Mouse (Mus musculus) cerebellum, postnatal 10 days (tissue): ENCODE results near the gene Mybbp1a.
"Not testable (repeated sequence)": the region's sequence is repeated elsewhere in the genome, so short reads cannot be mapped to it uniquely, and the experiment has no call there.

Experiments used
- DNase-seq, 2 experiments: peaks; one replicate each; pipeline ENCODE4 v3.0.0; 2021; ENCODE audit warnings: mixed read lengths in 2 of 2

The Mybbp1a gene

GRCm38 (mm10) chr11:72413601-72414190, 27.5 kb upstream of the Mybbp1a start:
- no peak for DNase-seq

GRCm38 (mm10) chr11:72415155-72415554, 26.0 kb upstream of the Mybbp1a start:
- no peak for DNase-seq

GRCm38 (mm10) chr11:72416666-72417065, 24.5 kb upstream of the Mybbp1a start:
- no peak for DNase-seq

- DNase-seq: no peak
Measured at GRCm38 (mm10) chr11:72417376-72417775, 23.8 kb upstream of the Mybbp1a start.

- no peak for DNase-seq
Measured at GRCm38 (mm10) chr11:72418227-72418626, 22.9 kb upstream of the Mybbp1a start.

GRCm38 (mm10) chr11:72419006-72419405, 22.1 kb upstream of the Mybbp1a start:
- no peak for DNase-seq

- DNase-seq: no peak
Measured at GRCm38 (mm10) chr11:72420460-72421122, 20.6 kb upstream of the Mybbp1a start.

- no peak for DNase-seq
Measured at GRCm38 (mm10) chr11:72421518-72422278, 19.5 kb upstream of the Mybbp1a start.

- DNase-seq: no peak
Measured at GRCm38 (mm10) chr11:72423686-72424085, 17.5 kb upstream of the Mybbp1a start.

- DNase-seq: no peak
Measured at GRCm38 (mm10) chr11:72425201-72425600, 16.0 kb upstream of the Mybbp1a start.

GRCm38 (mm10) chr11:72426884-72427283, 14.3 kb upstream of the Mybbp1a start:
- no peak for DNase-seq

- peak; percentile 92 to 93 for DNase-seq
Measured at GRCm38 (mm10) chr11:72428694-72429093, 12.5 kb upstream of the Mybbp1a start.

- peak; percentile 86 to 88 for DNase-seq
Measured at GRCm38 (mm10) chr11:72429288-72429690, 11.9 kb upstream of the Mybbp1a start.

GRCm38 (mm10) chr11:72430311-72431068, 10.7 kb upstream of the Mybbp1a start:
- not testable (repeated sequence) for DNase-seq

- peak; percentile 55 to 57 for DNase-seq
Measured at GRCm38 (mm10) chr11:72434963-72435693, 6.0 kb upstream of the Mybbp1a start, which contains the start of gene Ggt6. Gene Ggt6 (plus strand): TSS chr11:72435526.

- DNase-seq: peak in 1 of 2 experiments; percentile 46
Measured at GRCm38 (mm10) chr11:72435694-72436045, 5.5 kb upstream of the Mybbp1a start.

- peak in 1 of 2 experiments; percentile 66 for DNase-seq
Measured at GRCm38 (mm10) chr11:72436271-72436670, 4.9 kb upstream of the Mybbp1a start.

- DNase-seq: peak; percentile 58 to 70
Measured at GRCm38 (mm10) chr11:72436756-72437650, 4.2 kb upstream of the Mybbp1a start.

GRCm38 (mm10) chr11:72438411-72438810, 2.7 kb upstream of the Mybbp1a start:
- no peak for DNase-seq

- DNase-seq: not testable (repeated sequence)
Measured at GRCm38 (mm10) chr11:72440597-72440964, 574 bp upstream of the Mybbp1a start.
